Mouse (Mus musculus): ENCODE data around the gene Gucd1. TPM values are rescaled to one million over a fixed set of nuclear protein-coding genes. Genes with fewer than 3 reads are reported as not detected.

Gucd1 gene
- polyA plus RNA-seq (2014; fragmentation: Illumina TruSeq; extraction: RNeasy Lipid Tissue Mini Kit (QIAGEN cat#74804); ENCODE audit: insufficient read depth, low read depth, low replicate concordance), result 14.2 TPM

DNA sequence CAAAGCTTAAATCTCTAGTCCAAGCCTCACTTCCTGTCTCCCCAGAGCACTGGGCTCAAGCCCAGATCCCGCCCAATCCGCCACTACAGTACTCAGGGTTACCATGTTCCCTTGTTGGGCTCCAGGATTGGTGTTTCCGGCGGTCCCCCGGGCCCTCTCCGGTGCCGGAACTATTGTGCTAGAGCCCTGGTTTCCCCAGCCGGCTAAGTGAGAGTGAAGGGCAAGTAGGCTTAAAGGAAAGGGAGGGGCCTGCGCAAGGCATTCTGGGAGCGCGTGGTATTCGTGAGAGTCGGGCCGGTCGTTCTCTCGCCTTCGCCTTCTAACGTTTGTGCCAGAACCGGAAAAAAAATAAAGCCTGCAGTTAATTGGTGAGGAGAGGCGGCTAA, at the start of gene Gucd1:
TSS of gene Gucd1 (minus strand) at position 215 of the 386 bp plus-strand sequence.

GRCm38 (mm10) chr10:75561071-75561654, 43.4 kb upstream of the Gucd1 start, which contains the start of gene Ggt1:
Ggt1 (plus strand) TSS chr10:75561604.

DNA sequence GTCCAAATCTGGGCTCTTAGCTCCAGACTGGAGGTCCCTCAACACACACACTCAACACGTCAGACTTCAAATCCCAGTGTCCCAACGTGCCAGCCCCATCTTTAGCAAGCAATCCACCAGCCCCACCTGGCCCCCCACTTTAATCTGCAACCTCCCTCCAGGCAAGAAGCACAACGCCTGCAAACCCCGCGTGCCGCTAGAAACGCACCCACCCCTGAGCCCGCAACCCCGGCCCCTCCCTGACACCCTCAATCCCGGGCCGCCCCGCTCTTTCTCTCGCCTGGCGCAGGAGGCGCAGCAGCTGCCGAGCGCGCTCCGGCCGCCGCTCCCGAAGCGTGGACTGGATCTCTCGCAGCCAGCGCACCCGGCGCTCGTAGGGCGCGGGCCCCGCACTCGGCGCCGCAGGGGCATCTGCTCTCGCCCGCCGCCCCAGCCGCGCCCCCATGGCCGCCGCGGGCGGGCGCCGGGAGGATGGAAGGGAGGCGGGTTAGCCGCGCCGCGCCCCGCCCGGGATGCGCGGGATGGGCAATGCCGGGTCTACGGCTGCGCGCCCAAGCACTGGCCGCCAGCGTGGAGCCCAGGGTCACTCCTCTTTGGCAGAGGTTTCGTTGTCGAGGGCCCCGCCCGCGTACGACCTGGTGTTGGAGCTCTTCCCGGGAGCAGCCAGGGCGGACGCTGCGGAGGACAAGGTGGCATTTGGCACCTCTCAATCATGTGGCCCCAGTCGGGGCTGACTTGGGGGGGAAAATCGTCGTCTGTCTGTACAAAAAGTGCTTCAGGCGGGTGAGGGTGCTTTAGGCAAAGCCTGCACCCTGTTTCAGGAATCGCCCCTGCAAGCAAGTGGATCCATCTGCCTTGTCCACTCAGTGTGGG, 42.1 kb upstream of the Gucd1 start, which contains the start of gene Lrrc75b:
TSS of gene Lrrc75b (minus strand) at position 655 of the 873 bp plus-strand sequence.

GRCm38 (mm10) chr10:75517073-75517757, 557 bp downstream of the Gucd1 start, which contains the start of gene Snrpd3:
Snrpd3 (plus strand) TSS chr10:75517551.

DNA sequence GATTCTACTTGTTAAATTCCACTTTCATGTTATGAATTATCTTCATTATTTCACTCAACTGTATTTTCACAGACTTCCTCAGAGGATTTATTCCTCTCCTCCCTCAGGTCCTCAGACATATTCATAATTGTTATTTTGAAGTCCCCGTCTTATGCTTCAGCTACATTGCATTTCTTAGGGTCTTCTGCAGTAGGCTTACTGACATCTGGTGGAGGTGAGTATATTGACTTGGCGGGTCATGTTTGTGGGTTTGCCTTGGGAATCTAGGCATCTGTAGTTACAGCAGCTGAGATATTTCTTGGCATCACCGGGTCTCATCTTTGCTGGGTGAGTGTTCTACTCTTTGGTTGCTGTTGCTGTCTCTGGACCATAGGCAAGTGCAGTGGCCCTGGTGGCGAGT, 116.8 kb downstream of the Gucd1 start, which contains the start of gene Upb1:
TSS of gene Upb1 (plus strand) at position 158 of the 400 bp plus-strand sequence.

GRCm38 (mm10) chr10:75316872-75316907, 201.1 kb downstream of the Gucd1 start, which contains the start of gene Adora2a:
Adora2a (plus strand) TSS chr10:75316877.

Other genes with a start within 250 kb of the Gucd1 start
- gene Adora2a, start 201.1 kb downstream of the Gucd1 start, polyA plus RNA-seq (2014; fragmentation: Illumina TruSeq; extraction: RNeasy Lipid Tissue Mini Kit (QIAGEN cat#74804); ENCODE audit: insufficient read depth, low read depth, low replicate concordance), result 3.3 TPM
- 0.68 TPM for gene Upb1, start 116.9 kb downstream of the Gucd1 start, polyA plus RNA-seq (2014; fragmentation: Illumina TruSeq; extraction: RNeasy Lipid Tissue Mini Kit (QIAGEN cat#74804); ENCODE audit: insufficient read depth, low read depth, low replicate concordance)
- 68.0 TPM for gene Snrpd3, start 421 bp downstream of the Gucd1 start, polyA plus RNA-seq (2014; fragmentation: Illumina TruSeq; extraction: RNeasy Lipid Tissue Mini Kit (QIAGEN cat#74804); ENCODE audit: insufficient read depth, low read depth, low replicate concordance)
- 0.25 TPM for gene Lrrc75b, start 42.4 kb upstream of the Gucd1 start, polyA plus RNA-seq (2014; fragmentation: Illumina TruSeq; extraction: RNeasy Lipid Tissue Mini Kit (QIAGEN cat#74804); ENCODE audit: insufficient read depth, low read depth, low replicate concordance)
- 1.7 TPM for gene Ggt1, start 43.6 kb upstream of the Gucd1 start, polyA plus RNA-seq (2014; fragmentation: Illumina TruSeq; extraction: RNeasy Lipid Tissue Mini Kit (QIAGEN cat#74804); ENCODE audit: insufficient read depth, low read depth, low replicate concordance)
- 5.4 TPM for gene Ggt5, start 71.4 kb upstream of the Gucd1 start, polyA plus RNA-seq (2014; fragmentation: Illumina TruSeq; extraction: RNeasy Lipid Tissue Mini Kit (QIAGEN cat#74804); ENCODE audit: insufficient read depth, low read depth, low replicate concordance)
- gene Susd2, start 126.0 kb upstream of the Gucd1 start, polyA plus RNA-seq (2014; fragmentation: Illumina TruSeq; extraction: RNeasy Lipid Tissue Mini Kit (QIAGEN cat#74804); ENCODE audit: insufficient read depth, low read depth, low replicate concordance), result 4.7 TPM
- 11.5 TPM for gene Cabin1, start 246.4 kb upstream of the Gucd1 start, polyA plus RNA-seq (2014; fragmentation: Illumina TruSeq; extraction: RNeasy Lipid Tissue Mini Kit (QIAGEN cat#74804); ENCODE audit: insufficient read depth, low read depth, low replicate concordance)

All from lung, adult 10 weeks (tissue).